Mouse (Mus musculus): ENCODE measurements around the gene Pacrg. TPM values are rescaled to one million over a fixed set of nuclear protein-coding genes. Genes with fewer than 3 reads are reported as not detected.

Gene Pacrg
- polyA plus RNA-seq, 1 experiment from 2014 or later: 18.4 TPM

DNA sequence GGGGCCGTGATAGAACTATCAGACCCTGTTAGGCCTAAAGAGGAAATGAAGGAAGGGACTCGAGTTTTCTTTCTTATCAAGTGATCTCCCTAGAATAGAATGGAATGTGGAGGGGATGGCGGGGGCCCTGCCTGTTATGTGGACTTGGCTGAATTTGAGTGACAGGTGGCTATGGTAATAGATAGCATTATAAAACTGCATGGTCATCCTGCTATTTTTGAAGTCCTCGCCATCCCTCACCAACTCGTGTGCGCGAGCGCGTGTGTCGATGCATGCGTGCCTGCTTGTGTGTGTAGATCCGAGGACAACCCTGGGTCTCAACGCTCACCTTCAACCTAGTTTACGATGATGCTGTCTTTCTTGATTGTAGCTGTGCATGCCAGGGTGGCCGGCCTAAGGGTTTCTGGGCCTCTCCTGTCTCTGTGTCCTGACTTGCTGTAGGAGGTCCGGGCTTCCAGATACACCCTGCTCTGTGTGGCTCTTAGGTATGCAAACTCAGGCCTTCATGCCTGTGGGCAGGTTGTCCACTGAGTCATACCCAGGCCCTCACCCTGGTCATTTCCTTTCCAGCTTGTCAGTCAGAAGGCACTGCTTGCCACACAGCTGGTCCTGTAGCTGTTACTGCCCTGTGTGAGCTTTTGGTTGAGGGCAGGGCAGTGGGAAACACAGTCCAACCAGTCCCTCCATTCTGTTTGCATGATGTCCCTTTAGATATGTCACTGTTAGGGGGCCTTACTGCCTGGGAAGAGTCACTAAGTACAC is 287.6 kb downstream of the Pacrg start:
- no peaks in the 10 kb centered on the region for H3K36me3 ChIP-seq (ENCODE audit: control insufficient read depth, insufficient read depth, low read length)

DNA sequence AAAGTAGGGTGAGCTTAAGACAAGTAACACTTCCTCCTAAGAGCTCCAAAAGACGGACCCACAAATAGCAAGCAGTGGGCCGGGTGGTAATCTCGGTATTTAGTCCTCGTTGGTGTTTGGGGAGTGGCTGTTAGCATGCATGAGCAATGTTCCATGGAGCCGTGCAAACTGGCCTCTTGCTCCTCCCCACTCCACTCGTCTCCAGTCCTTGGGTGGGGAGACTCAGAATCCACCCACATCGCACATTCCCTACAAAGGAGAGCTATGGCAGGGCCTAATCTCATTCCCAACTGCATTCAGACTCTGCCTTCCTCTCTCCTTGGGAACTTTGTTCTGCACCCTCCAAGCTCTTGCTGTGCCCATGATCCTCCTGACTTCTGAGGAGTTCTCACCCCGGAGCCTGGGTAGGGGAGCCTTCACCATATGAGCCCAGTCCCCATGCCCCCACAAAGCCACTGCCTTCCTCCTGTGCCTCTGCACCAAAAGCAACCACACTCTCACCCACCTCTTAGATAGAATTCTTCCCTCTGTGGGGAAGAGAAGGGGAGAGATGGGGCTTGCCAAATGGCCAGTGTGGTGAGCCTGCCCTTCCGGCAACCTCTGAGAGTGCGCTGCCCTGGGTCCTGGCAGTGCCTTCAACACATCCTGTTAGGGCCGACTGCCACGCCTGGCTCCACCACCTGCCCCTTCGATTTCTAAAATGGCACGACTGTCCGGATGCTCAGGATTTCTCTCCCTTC is 289.2 kb downstream of the Pacrg start:
- Histone ChIP-seq H3K4me2 (ENCODE audit: low read depth, low read length) (no peak overlapping the region), H3K4me1 (ENCODE audit: control insufficient read depth, insufficient read depth, low read length) (no peaks in the 10 kb centered on the region), H3K9ac (replicated peaks; ENCODE audit: low read depth, low read length) (no peak overlapping the region), H3K4me3 (ENCODE audit: low read depth, low read length) (no peak overlapping the region), H3K36me3 (ENCODE audit: control insufficient read depth, insufficient read depth, low read length) (no peaks in the 10 kb centered on the region), H3K27me3 (ENCODE audit: control insufficient read depth, insufficient read depth, low read length) (no peaks in the 10 kb centered on the region), H3K9me3 (ENCODE audit: control insufficient read depth, low read length) (no peaks in the 10 kb centered on the region), H3K27ac (ENCODE audit: low read depth, low read length) (no peak overlapping the region)
- 82% methylated on average over 15 of the region's 15 CpGs for WGBS
- ATAC-seq (ENCODE audit: low read depth): no peak

More for the DNA sequence above, 287.6 kb downstream of the Pacrg start:
- WGBS: 94% methylated on average over 16 of the region's 16 CpGs
- H3K9ac ChIP-seq (replicated peaks; ENCODE audit: low read depth, low read length): no peak overlapping the region
- no peak overlapping the region for H3K4me2 ChIP-seq (ENCODE audit: low read depth, low read length)
- H3K27me3 ChIP-seq (ENCODE audit: control insufficient read depth, insufficient read depth, low read length): no peaks in the 10 kb centered on the region
- no peaks in the 10 kb centered on the region for H3K9me3 ChIP-seq (ENCODE audit: control insufficient read depth, low read length)
- H3K4me1 ChIP-seq (ENCODE audit: control insufficient read depth, insufficient read depth, low read length): no peaks in the 10 kb centered on the region
- no peak overlapping the region for H3K4me3 ChIP-seq (ENCODE audit: low read depth, low read length)
- ATAC-seq (ENCODE audit: low read depth): no peak
- H3K27ac ChIP-seq (ENCODE audit: low read depth, low read length): no peak overlapping the region

DNA sequence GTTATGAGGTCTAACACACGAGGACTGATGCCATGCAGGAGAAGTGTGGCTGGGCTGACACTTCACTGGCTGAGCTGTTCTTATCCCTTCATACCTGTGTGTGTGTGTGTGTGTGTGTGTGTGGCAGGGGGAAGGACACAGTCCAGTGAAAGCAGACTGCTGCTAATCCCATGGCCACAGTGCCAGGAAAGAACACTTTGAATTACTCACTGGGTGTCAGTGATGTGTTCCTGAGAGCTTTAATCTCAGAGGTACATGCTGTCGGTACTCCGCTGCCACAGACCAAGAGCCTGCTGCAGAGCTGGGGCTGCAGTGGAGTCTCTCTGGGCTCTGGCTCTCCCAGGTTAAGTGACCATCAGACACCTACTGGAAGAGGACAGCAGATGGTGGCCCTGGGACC is 290.3 kb downstream of the Pacrg start:
- no peak for ATAC-seq (ENCODE audit: low read depth)
- Histone ChIP-seq H3K36me3 (ENCODE audit: control insufficient read depth, insufficient read depth, low read length) (no peaks in the 10 kb centered on the region), H3K9me3 (ENCODE audit: control insufficient read depth, low read length) (no peaks in the 10 kb centered on the region), H3K4me2 (ENCODE audit: low read depth, low read length) (no peak overlapping the region), H3K4me3 (ENCODE audit: low read depth, low read length) (no peak overlapping the region), H3K27me3 (ENCODE audit: control insufficient read depth, insufficient read depth, low read length) (no peaks in the 10 kb centered on the region), H3K9ac (replicated peaks; ENCODE audit: low read depth, low read length) (no peak overlapping the region), H3K4me1 (ENCODE audit: control insufficient read depth, insufficient read depth, low read length) (no peaks in the 10 kb centered on the region), H3K27ac (ENCODE audit: low read depth, low read length) (no peak overlapping the region)
- 90% methylated on average over 3 of the region's 3 CpGs for WGBS

DNA sequence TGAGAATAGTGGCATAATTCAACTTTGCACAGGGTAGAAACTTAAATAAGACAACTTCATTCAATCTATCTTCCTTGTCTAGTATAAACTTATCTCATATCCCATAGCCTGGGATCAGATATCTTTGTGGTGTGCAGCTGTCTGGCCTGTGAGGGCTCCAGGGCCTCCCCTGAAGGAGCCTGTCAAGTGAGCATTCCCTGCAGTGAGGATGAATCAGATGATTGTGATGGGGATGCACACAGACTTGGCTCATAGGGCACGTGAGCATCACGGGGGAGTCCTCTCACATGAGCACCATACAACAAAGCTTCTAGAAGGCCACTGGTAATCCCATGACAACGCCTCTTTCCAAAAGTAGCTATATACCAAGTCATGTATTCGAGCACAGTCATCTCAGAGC is 291.1 kb downstream of the Pacrg start:
- H3K36me3 ChIP-seq (ENCODE audit: control insufficient read depth, insufficient read depth, low read length): no peaks in the 10 kb centered on the region
- H3K27ac ChIP-seq (ENCODE audit: low read depth, low read length): no peak overlapping the region
- H3K27me3 ChIP-seq (ENCODE audit: control insufficient read depth, insufficient read depth, low read length): no peaks in the 10 kb centered on the region
- ATAC-seq (ENCODE audit: low read depth): no peak
- no peaks in the 10 kb centered on the region for H3K9me3 ChIP-seq (ENCODE audit: control insufficient read depth, low read length)
- H3K4me3 ChIP-seq (ENCODE audit: low read depth, low read length): no peak overlapping the region
- 87% methylated on average over 4 of the region's 4 CpGs for WGBS
- H3K4me1 ChIP-seq (ENCODE audit: control insufficient read depth, insufficient read depth, low read length): no peaks in the 10 kb centered on the region
- H3K4me2 ChIP-seq (ENCODE audit: low read depth, low read length): no peak overlapping the region
- no peak overlapping the region for H3K9ac ChIP-seq (replicated peaks; ENCODE audit: low read depth, low read length)

DNA sequence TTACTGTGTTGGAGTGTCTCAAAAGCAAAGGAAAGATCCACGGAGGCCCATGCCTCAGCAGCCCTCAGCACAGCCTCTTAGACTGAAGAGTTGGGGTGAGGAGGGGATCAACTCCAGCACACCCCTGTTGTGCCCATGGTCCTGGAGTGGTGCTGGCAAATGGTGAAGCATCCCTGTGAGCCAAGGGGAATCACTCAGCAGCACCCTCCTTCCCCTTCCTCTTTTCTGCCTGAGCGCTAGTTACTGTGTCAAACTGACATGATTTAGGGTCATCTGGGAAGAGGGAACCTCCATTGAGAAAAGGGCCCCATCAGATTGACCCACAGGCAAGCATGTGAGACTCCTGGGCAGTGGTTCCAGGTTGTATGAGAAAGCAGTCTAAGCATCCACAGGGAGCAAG is 299.3 kb downstream of the Pacrg start:
- Histone ChIP-seq H3K9me3 (ENCODE audit: control insufficient read depth, low read length) (no peaks in the 10 kb centered on the region), H3K4me2 (ENCODE audit: low read depth, low read length) (no peak overlapping the region), H3K27me3 (ENCODE audit: control insufficient read depth, insufficient read depth, low read length) (no peaks in the 10 kb centered on the region), H3K4me3 (ENCODE audit: low read depth, low read length) (no peak overlapping the region), H3K36me3 (ENCODE audit: control insufficient read depth, insufficient read depth, low read length) (no peaks in the 10 kb centered on the region), H3K27ac (ENCODE audit: low read depth, low read length) (no peak overlapping the region), H3K4me1 (ENCODE audit: control insufficient read depth, insufficient read depth, low read length) (no peaks in the 10 kb centered on the region), H3K9ac (replicated peaks; ENCODE audit: low read depth, low read length) (no peak overlapping the region)
- 79% methylated on average over 2 of the region's 2 CpGs for WGBS
- no peak for ATAC-seq (ENCODE audit: low read depth)

DNA sequence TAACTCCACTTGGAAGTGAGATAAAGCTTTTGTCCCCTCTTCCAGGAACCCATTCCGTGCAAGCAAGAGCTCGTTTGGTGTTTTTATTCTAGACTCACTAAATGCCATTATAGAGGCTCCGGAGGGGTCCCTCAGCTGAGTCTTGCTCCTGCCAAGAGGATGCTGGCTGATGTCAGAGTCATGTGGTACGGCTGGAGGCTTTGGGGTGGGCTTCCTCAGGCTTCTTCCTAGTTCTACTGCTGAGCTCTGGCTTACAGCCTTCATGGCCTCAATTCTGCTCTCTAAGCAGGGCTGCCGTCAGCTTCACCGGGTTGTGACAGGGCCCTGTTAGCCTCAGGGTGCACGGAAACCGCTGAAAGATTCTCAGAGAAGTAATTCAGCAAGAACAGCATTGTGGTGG is 305.9 kb downstream of the Pacrg start:
- peak; percentile 54; the same call in 1 of the 2 replicates for ATAC-seq (ENCODE audit: low read depth)
- Histone ChIP-seq H3K27ac (ENCODE audit: low read depth, low read length) (peak overlapping the region; percentile 44; the same call in 1 of the 2 replicates), H3K36me3 (ENCODE audit: control insufficient read depth, insufficient read depth, low read length) (no peaks in the 10 kb centered on the region), H3K9me3 (ENCODE audit: control insufficient read depth, low read length) (no peaks in the 10 kb centered on the region), H3K9ac (replicated peaks; ENCODE audit: low read depth, low read length) (0 out of 2 replicates have a peak overlapping the region, but pooled peaks have one; percentile 7), H3K4me3 (ENCODE audit: low read depth, low read length) (no peak overlapping the region), H3K4me1 (ENCODE audit: control insufficient read depth, insufficient read depth, low read length) (no peaks in the 10 kb centered on the region), H3K27me3 (ENCODE audit: control insufficient read depth, insufficient read depth, low read length) (no peaks in the 10 kb centered on the region), H3K4me2 (ENCODE audit: low read depth, low read length) (no peak overlapping the region)
- WGBS: 31% methylated on average over 8 of the region's 8 CpGs

DNA sequence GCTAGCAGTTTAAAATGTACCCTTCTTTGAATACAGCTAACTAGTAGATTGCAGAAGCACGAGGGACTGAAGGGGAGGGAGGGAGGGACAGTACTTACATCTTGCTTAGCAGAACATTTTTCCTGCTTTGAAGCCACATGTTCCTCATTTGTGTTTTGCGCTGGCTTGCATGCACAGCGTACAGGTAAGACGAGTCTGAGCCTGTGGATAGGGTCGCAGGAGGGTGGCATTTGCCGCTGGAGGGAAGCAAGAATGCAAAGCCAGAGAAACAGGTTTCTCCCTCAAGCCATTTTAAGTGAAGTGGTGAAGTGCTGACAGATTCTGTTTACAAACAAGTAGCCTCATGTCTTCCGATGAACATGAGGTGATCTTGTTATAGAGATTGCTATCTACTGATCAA is 306.6 kb downstream of the Pacrg start:
- H3K27me3 ChIP-seq (ENCODE audit: control insufficient read depth, insufficient read depth, low read length): no peaks in the 10 kb centered on the region
- 74% methylated on average over 7 of the region's 7 CpGs for WGBS
- no peaks in the 10 kb centered on the region for H3K36me3 ChIP-seq (ENCODE audit: control insufficient read depth, insufficient read depth, low read length)
- no peak overlapping the region for H3K9ac ChIP-seq (replicated peaks; ENCODE audit: low read depth, low read length)
- ATAC-seq (ENCODE audit: low read depth): no peak
- H3K4me2 ChIP-seq (ENCODE audit: low read depth, low read length): no peak overlapping the region
- H3K9me3 ChIP-seq (ENCODE audit: control insufficient read depth, low read length): no peaks in the 10 kb centered on the region
- no peaks in the 10 kb centered on the region for H3K4me1 ChIP-seq (ENCODE audit: control insufficient read depth, insufficient read depth, low read length)
- no peak overlapping the region for H3K27ac ChIP-seq (ENCODE audit: low read depth, low read length)
- H3K4me3 ChIP-seq (ENCODE audit: low read depth, low read length): no peak overlapping the region

DNA sequence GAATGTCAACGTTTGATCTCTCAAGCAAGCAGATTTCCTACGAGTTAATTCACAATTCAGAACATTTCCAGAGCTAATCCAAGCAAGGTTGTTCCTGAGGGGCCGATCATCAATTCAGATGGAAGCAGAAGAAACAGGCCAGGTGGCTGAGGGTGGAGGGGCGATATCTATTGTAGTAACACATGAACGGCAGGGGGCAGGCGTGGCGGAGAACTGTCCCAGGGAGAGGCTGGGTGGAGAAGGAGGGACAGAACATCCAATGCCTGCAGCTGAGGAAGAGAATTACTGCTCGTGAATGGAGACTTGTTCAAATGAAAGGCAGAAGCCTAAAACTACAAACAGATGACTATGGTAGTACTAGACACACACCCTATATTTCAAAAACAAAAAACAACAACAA is 309.1 kb downstream of the Pacrg start:
- H3K4me1 ChIP-seq (ENCODE audit: control insufficient read depth, insufficient read depth, low read length): no peaks in the 10 kb centered on the region
- ATAC-seq (ENCODE audit: low read depth): no peak
- H3K9ac ChIP-seq (replicated peaks; ENCODE audit: low read depth, low read length): no peak overlapping the region
- H3K27me3 ChIP-seq (ENCODE audit: control insufficient read depth, insufficient read depth, low read length): no peaks in the 10 kb centered on the region
- H3K9me3 ChIP-seq (ENCODE audit: control insufficient read depth, low read length): no peaks in the 10 kb centered on the region
- no peak overlapping the region for H3K4me3 ChIP-seq (ENCODE audit: low read depth, low read length)
- no peaks in the 10 kb centered on the region for H3K36me3 ChIP-seq (ENCODE audit: control insufficient read depth, insufficient read depth, low read length)
- WGBS: 25% methylated on average over 8 of the region's 8 CpGs
- H3K27ac ChIP-seq (ENCODE audit: low read depth, low read length): no peak overlapping the region
- H3K4me2 ChIP-seq (ENCODE audit: low read depth, low read length): no peak overlapping the region

DNA sequence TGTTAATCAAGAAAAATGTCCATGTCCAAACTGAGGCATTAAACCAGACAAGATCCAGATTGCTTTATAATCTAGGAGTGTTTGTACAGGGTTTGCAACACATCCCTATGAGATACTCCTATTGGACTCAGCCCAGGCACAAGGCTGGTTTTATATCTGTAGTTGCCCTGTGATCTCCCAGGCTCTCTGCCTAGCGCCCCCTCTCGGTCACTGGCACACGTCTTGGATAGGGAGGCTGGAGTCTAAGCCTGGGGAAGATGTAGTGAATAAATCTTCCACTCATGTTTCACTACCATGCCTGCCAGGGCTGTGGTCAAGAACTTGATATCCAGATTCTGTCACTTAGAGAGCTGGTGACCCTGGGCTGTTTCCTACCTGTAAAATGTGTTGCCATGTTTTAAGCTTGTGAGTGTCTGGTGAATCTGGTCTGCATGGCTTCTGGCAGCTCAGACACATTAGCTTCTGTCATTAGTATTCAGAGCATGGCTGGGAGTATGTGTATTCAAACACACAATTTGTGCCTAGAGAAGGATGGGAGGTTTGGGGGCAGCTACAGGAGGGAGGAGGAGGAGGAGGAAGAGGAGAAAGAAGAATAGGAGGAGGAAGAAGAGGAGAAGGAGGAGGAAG is 310.7 kb downstream of the Pacrg start:
- no peak overlapping the region for H3K9ac ChIP-seq (replicated peaks; ENCODE audit: low read depth, low read length)
- no peaks in the 10 kb centered on the region for H3K36me3 ChIP-seq (ENCODE audit: control insufficient read depth, insufficient read depth, low read length)
- WGBS: 70% methylated on average over 3 of the region's 3 CpGs

More for the DNA sequence above, 310.7 kb downstream of the Pacrg start:
- no peak overlapping the region for H3K4me2 ChIP-seq (ENCODE audit: low read depth, low read length)
- ATAC-seq (ENCODE audit: low read depth): no peak
- H3K9me3 ChIP-seq (ENCODE audit: control insufficient read depth, low read length): no peaks in the 10 kb centered on the region
- H3K4me3 ChIP-seq (ENCODE audit: low read depth, low read length): no peak overlapping the region
- no peaks in the 10 kb centered on the region for H3K4me1 ChIP-seq (ENCODE audit: control insufficient read depth, insufficient read depth, low read length)
- H3K27me3 ChIP-seq (ENCODE audit: control insufficient read depth, insufficient read depth, low read length): no peaks in the 10 kb centered on the region
- H3K27ac ChIP-seq (ENCODE audit: low read depth, low read length): no peak overlapping the region
